Mouse (Mus musculus) heart, postnatal 0 days (tissue): ENCODE data around the gene Erf.

Experiments used
- CTCF ChIP-seq: IDR thresholded peaks from 2 replicates; pipeline ENCODE4 v1.5.1; 2016; ENCODE audit warnings: antibody characterized with exemption, control low read depth, low read depth
- EP300 ChIP-seq: IDR thresholded peaks from 2 replicates; pipeline ENCODE4 v1.6.1; 2016; ENCODE audit warnings: antibody characterized with exemption, low read depth

GRCm38 (mm10) chr7:25294960-25295722 is 44.6 kb upstream of the Erf start:
- TF ChIP-seq EP300, result no peak
- no peak for TF ChIP-seq CTCF
